Mouse (Mus musculus) regulatory T cell (primary cell): ENCODE measurements around the gene Aoah.

Experiments
- in situ Hi-C: fragments of 300-600 bp; cut with MboI, MseI; formaldehyde crosslinking; loops from one replicate; pipeline ENCODE4 v1.15.1; 2025; ENCODE audit warnings: high pct_unique_total_duplicates

Aoah gene

DNA sequence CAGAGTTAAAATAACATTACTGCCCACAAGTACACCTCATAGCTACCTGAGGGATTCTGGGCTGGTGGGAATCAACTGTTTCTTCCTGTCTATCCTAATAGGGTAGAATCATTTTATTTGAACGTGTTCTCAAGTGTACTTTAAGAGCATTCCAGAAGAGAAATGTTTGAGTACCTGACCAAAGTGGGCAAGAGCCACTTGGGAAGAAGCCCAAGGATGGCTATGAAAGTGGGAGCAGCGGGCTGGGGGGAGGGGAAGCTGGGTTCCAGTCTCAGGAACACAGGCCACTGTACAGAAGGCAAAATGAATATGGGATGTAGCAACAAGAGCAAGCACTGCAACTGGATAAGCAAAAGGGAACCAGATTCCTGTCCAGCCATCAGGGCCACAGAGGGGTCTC, 111.3 kb downstream of the Aoah start:
- in situ Hi-C loops, result no loop called here

GRCm38 (mm10) chr13:20916698-20917511, 123.0 kb downstream of the Aoah start:
- in situ Hi-C loops, result no loop called here

DNA sequence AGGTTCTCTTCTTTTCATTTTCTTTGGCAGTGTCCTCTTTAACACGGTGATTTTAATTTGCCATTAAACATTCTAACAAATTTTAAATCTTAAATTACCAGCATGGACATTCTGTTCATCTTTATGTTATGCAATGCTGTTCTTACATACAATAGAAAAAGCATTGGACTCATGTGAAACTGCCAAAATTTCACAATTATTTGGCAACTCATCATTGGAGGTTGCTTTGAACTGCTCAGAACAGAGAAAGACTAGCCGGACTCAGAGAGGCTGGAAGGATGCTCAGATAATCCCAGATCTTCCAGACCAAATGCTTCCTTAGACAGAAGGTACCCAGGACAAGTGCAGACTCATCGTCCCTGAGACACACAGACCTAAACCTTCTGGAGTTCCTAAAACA, 126.5 kb downstream of the Aoah start:
- in situ Hi-C loops, result no loop called here

- in situ Hi-C loops, result loop anchor here (25.0 kb wide), 1 partner anchor 624 kb away; no protein-coding TSS in a partner anchor
Measured at GRCm38 (mm10) chr13:20936016-20936415, 142.1 kb downstream of the Aoah start.

DNA sequence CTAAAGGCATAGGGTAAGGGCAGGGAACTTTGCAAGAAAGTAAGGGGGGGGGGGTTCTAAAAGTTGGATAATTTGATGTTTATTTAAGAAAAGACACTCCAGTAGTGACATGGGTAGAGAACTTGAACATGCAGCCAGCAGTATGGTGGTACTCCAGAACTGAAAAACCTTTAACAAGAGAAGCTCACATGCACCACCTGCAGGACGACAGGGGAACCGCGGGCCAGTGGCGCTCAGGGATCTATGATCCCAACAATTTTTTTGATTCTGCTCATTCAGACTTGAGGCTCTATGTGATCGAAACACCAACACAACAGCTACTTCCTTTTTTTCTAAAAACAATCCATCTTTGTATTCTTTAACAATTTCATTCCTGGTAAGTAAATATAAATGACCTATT, 143.5 kb downstream of the Aoah start:
- in situ Hi-C loops, result loop anchor here (25.0 kb wide), 1 partner anchor 625 kb away; no protein-coding TSS in a partner anchor

GRCm38 (mm10) chr13:20939099-20939498, 145.2 kb downstream of the Aoah start:
- in situ Hi-C loops, result loop anchor here (25.0 kb wide), 1 partner anchor 627 kb away; no protein-coding TSS in a partner anchor

- in situ Hi-C loops, result loop anchor here (5.0 to 25.0 kb wide), 2 partner anchors 212 to 628 kb away; no protein-coding TSS in a partner anchor
Measured at GRCm38 (mm10) chr13:20940389-20940788, 146.5 kb downstream of the Aoah start.

- in situ Hi-C loops, result loop anchor here (5.0 to 25.0 kb wide), 2 partner anchors 211 to 629 kb away; no protein-coding TSS in a partner anchor
Measured at GRCm38 (mm10) chr13:20941707-20942106, 147.8 kb downstream of the Aoah start.

- in situ Hi-C loops, result no loop called here
Measured at GRCm38 (mm10) chr13:20963086-20963485, 169.2 kb downstream of the Aoah start.

- in situ Hi-C loops, result no loop called here
Measured at GRCm38 (mm10) chr13:20981234-20982230, 187.6 kb downstream of the Aoah start.

- in situ Hi-C loops, result no loop called here
Measured at GRCm38 (mm10) chr13:20985510-20985909, 191.6 kb downstream of the Aoah start.

- in situ Hi-C loops, result no loop called here
Measured at GRCm38 (mm10) chr13:20985961-20986360, 192.0 kb downstream of the Aoah start.

GRCm38 (mm10) chr13:21005238-21005637, 211.3 kb downstream of the Aoah start:
- in situ Hi-C loops, result no loop called here

DNA sequence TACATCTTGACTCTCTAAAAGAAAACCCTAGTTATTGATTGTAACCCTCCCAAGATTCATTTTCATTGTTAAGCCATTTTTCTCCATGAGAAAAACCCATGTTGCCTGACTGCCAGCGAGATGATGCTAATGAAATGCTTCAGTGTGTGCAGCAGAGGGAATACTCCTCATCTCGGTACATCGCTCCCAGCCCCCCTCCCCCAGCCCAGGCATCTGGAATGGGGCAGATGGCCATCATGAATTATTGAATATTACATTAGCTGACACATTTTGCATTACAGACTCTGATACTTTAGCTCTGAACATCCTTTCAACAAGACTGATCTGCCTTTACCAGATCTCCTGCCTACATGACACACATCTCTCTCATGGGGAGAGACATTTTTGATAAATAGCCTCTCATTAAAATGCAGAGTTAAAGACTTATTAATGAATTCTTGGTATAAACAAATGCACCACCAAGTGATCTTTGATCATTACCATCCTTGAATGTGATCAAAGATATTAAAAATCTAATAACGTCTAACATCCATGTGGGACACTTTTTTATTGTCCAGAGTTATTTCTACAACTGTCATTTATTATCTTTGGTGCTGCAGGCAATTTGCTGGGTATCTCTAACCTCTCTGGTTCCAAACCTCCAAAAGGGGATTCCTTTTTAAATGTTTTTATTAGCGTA, 211.9 kb downstream of the Aoah start:
- in situ Hi-C loops, result no loop called here

- in situ Hi-C loops, result no loop called here
Measured at GRCm38 (mm10) chr13:21006321-21006653, 212.4 kb downstream of the Aoah start.

- in situ Hi-C loops, result no loop called here
Measured at GRCm38 (mm10) chr13:21013659-21014058, 219.7 kb downstream of the Aoah start.

DNA sequence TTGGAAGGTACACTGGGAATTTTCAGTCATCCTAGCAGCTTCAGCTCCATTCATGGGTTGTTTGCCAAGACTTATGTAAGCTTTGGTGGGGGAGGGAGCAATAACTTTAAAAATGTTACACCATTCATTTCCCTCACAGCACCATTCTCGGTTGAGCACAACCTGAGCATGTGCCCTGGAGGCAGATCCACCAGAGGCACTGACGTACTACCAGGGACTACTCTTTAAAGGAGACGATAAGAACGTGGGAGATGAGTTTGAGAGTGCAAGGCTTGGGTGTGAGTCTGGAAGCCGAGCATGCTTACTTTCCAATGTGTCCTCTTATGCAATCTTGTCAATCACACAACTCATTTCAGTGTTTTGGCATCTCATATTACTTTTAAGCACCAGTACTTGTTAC, 230.9 kb downstream of the Aoah start:
- in situ Hi-C loops, result no loop called here

DNA sequence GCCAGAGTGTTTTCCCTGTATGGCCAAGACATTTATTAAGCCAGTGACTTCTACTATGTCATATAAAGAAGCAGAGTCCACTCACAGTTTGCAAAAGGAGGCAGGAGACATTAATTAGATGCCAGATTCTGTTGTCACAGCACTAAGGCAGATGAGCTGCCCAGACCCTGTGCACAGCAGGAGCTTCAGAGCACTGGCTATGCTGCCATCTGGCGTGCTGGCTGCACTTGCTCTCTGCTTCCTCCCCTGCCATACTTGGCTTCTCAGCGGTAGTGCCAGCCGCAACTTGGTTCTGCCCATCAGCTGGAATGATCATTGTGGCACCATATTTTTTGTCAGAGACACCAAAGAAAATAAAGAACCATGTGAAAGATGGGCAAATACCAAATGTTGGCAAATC, 239.3 kb downstream of the Aoah start:
- in situ Hi-C loops, result no loop called here

DNA sequence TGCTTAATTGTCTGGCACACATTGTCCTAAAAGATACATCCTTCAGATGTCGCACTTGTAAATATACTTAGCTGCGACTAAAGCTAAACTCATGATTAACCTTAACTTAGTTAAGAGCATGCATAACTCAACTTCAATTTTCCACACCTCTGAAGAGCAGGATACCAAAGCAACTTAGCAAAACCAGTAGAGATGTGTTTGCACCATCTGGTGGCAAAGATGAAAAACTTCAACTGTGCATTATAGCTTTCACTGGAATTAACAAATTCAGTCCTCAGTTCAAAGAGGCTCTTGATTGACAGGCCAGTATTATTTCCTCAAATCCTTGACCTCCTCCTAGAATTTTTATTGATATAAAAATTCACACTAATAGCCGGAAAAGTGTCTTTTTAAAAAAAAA, 241.1 kb downstream of the Aoah start:
- in situ Hi-C loops, result no loop called here

- in situ Hi-C loops, result no loop called here
Measured at GRCm38 (mm10) chr13:21035981-21036380, 242.1 kb downstream of the Aoah start.

- in situ Hi-C loops, result no loop called here
Measured at GRCm38 (mm10) chr13:21040589-21041199, 246.8 kb downstream of the Aoah start.
